Mouse (Mus musculus) monocyte, adult 2 months (primary cell): ENCODE results near the gene Zkscan4.

ENCODE experiments used
- DNase-seq, 2 experiments: peaks; one replicate each; pipeline ENCODE4 v3.0.0; 2022; ENCODE audit warnings: low spot score in 2 of 2, low read depth in 1 of 2

Gene Zkscan4

DNA sequence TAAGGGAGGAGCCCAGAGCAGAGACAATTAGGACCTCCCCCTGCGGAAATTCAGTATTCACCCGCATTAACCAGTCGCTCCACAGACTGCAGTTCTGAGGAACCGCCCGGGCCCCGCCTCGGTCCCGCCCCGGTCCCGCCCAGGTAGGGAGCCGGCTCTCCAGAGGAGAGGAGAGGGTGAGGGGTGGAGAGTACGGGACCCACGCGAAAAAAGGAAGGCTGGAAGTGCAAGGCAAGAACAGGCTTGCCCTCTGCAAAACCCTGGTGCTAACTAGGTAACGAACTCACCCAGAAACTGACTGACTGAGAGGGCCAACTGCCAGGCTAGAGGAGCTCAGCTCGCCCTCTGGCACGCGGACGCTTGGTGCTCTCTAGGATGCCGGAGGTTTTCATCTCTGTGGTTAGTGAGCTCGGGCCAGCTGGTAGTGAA is 27.5 kb downstream of the Zkscan4 start:
- peak; percentile 37 to 44 for DNase-seq

GRCm38 (mm10) chr13:21530136-21530535 is 51.4 kb downstream of the Zkscan4 start:
- DNase-seq = no peak

DNA sequence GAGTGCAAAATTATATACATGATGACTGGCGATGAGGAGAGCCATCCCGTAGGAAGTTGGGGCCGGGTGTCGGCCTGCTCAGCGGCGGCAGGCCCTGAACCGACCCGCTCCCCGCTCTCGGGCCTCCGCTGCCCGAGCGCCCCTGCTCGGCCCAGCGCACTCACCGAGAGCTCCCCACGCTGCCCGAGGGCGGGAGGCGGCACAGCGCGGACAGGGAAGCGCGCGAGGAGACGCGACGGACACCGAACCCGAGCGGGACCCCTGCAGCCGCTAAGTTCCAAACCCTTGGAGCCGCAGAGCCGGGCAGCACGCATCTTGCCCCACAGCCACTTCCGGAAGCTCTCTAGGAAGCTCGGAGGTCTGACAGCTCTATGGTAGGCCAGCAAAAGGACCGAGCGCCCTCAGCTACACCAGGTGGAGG is 52.1 kb downstream of the Zkscan4 start, which contains the start of gene Zkscan8:
Gene Zkscan8 (minus strand): TSS at position 340 of the 421 bp plus-strand sequence.
- peak; percentile 61 to 77 for DNase-seq
